Mouse (Mus musculus) megakaryocyte, embryonic 14.5 days (primary cell): ENCODE data around the gene Gm10273.

ENCODE experiments used
- FLI1 ChIP-seq: IDR thresholded peaks from 2 replicates; pipeline ENCODE4 v1.6.1; 2012; ENCODE audit warnings: low read length, inconsistent platforms, mixed read lengths
- GATA1 ChIP-seq: IDR thresholded peaks from 3 replicates; pipeline ENCODE4 v1.6.1; 2012; ENCODE audit warnings: mixed read lengths, low read length, inconsistent platforms, borderline replicate concordance

- TF ChIP-seq GATA1 (no peak), FLI1 (no peak)
Measured at GRCm38 (mm10) chr10:59365804-59366589, 29.4 kb upstream of the Gm10273 start.
